Comparison of ENCODE assay signal across 15 mouse cellular contexts in genomic region chr15:68560654-68561053, GRCm38 (mm10).
A peak's percentile ranks its signal among the peaks of the same experiment; 100 is the strongest.
DNase-seq lines count a peak whose midpoint lies in the region; ATAC-seq and TF ChIP-seq lines count a peak whose summit lies in the region.
"Had no signal": no experiment of that assay in that cellular context is flagged by ENCODE, and none has a peak within 500 bp of the region (broad histone marks: within the 10 kb centered on the region; RNA-seq: fewer than 3 reads in every experiment).

No protein-coding gene starts in this region.

- ATAC-seq in limb, embryonic 13.5 days (ENCODE audit: low FRiP score, low read depth): peak; percentile 76; the same call in 1 of the 2 replicates
- peak; percentile 72 for ATAC-seq in limb, embryonic 14.5 days (ENCODE audit: low FRiP score, low read depth)
- no peak for ATAC-seq in intestine, embryonic 16.5 days

- peaks cover 11% of the 10 kb centered on the region; the same call in 1 of the 2 replicates for H3K4me1 ChIP-seq in limb, embryonic 13.5 days
- H3K4me1 ChIP-seq in limb, embryonic 10.5 days: no peaks in the 10 kb centered on the region
- H3K4me1 ChIP-seq in limb, embryonic 14.5 days (ENCODE audit: control insufficient read depth, insufficient read depth, low read length): no peaks in the 10 kb centered on the region
- H3K4me1 ChIP-seq in intestine, embryonic 16.5 days (ENCODE audit: control insufficient read depth, insufficient read depth, low read length): no peaks in the 10 kb centered on the region
- H3K4me1 ChIP-seq: liver, embryonic 13.5 days; neural tube, embryonic 12.5 days had no signal

- H3K27me3 ChIP-seq in limb, embryonic 13.5 days: no peaks in the 10 kb centered on the region
- no peaks in the 10 kb centered on the region for H3K27me3 ChIP-seq in limb, embryonic 10.5 days (ENCODE audit: low read depth, poor library complexity, severe bottlenecking)
- H3K27me3 ChIP-seq in limb, embryonic 14.5 days (ENCODE audit: control insufficient read depth, insufficient read depth, low read length): no peaks in the 10 kb centered on the region
- H3K27me3 ChIP-seq in intestine, embryonic 16.5 days (replicated peaks; ENCODE audit: control insufficient read depth, insufficient read depth, low read length): no peaks in the 10 kb centered on the region
- H3K27me3 ChIP-seq: liver, embryonic 13.5 days; neural tube, embryonic 12.5 days had no signal

- H3K9me3 ChIP-seq in limb, embryonic 13.5 days: no peaks in the 10 kb centered on the region
- H3K9me3 ChIP-seq in limb, embryonic 10.5 days (replicated peaks): no peaks in the 10 kb centered on the region
- H3K9me3 ChIP-seq in limb, embryonic 14.5 days (ENCODE audit: control insufficient read depth, low read length): no peaks in the 10 kb centered on the region
- no peaks in the 10 kb centered on the region for H3K9me3 ChIP-seq in intestine, embryonic 16.5 days (ENCODE audit: control insufficient read depth, low read length)
- H3K9me3 ChIP-seq: liver, embryonic 13.5 days; neural tube, embryonic 12.5 days had no signal

- no peaks in the 10 kb centered on the region for H3K36me3 ChIP-seq in limb, embryonic 13.5 days
- H3K36me3 ChIP-seq in limb, embryonic 10.5 days: no peaks in the 10 kb centered on the region
- H3K36me3 ChIP-seq in limb, embryonic 14.5 days (ENCODE audit: control insufficient read depth, insufficient read depth, low read length): no peaks in the 10 kb centered on the region
- no peaks in the 10 kb centered on the region for H3K36me3 ChIP-seq in intestine, embryonic 16.5 days (ENCODE audit: control insufficient read depth, insufficient read depth, low read length)
- H3K36me3 ChIP-seq: liver, embryonic 13.5 days; neural tube, embryonic 12.5 days had no signal

- no peak overlapping the region for H3K4me3 ChIP-seq in limb, embryonic 13.5 days
- no peak overlapping the region for H3K4me3 ChIP-seq in limb, embryonic 10.5 days
- H3K4me3 ChIP-seq in limb, embryonic 14.5 days (replicated peaks; ENCODE audit: low read length): no peak overlapping the region
- H3K4me3 ChIP-seq in intestine, embryonic 16.5 days (ENCODE audit: low read length): no peak overlapping the region
- H3K4me3 ChIP-seq: liver, embryonic 13.5 days; neural tube, embryonic 12.5 days had no signal

- TF ChIP-seq POLR2A in limb, embryonic 14.5 days (IDR thresholded peaks at IDR 0.05; ENCODE audit: borderline replicate concordance, extremely low read depth, insufficient read depth, insufficient read length): no peak

- DNase-seq in gastrocnemius, postnatal 10 days: peak; percentile 8
- no peak for DNase-seq in gastrocnemius, postnatal 25 days
- DNase-seq in limb, embryonic 10.5 days (ENCODE audit: low spot score): no peak
- DNase-seq in limb, embryonic 14.5 days (ENCODE audit: low spot score): peak; percentile 78
- DNase-seq in skeletal muscle tissue, adult 2 months (ENCODE audit: low read depth, low spot score): peak; percentile 5
- no peak for DNase-seq in spleen, postnatal 14 days (ENCODE audit: low spot score in 2 of 2)
- DNase-seq: adrenal gland, postnatal 14 days; cerebellum, postnatal 14 days; layer of hippocampus, postnatal 36 days; liver, embryonic 13.5 days; lung, postnatal 4 days; midbrain, embryonic 14.5 days had no signal

- 0 out of 2 replicates have a peak overlapping the region, but pooled peaks have one; percentile 4 for H3K4me2 ChIP-seq in limb, embryonic 13.5 days (replicated peaks)
- no peak overlapping the region for H3K4me2 ChIP-seq in limb, embryonic 14.5 days (replicated peaks; ENCODE audit: low read depth, low read length, severe bottlenecking)
- H3K4me2 ChIP-seq in intestine, embryonic 16.5 days (ENCODE audit: low read depth, low read length): no peak overlapping the region
- H3K4me2 ChIP-seq: liver, embryonic 13.5 days; neural tube, embryonic 12.5 days had no signal

- 43% methylated on average over 3 of the region's 3 CpGs for WGBS in limb, embryonic 13.5 days
- 87% methylated on average over 3 of the region's 3 CpGs for WGBS in limb, embryonic 10.5 days
- 47% methylated on average over 3 of the region's 3 CpGs for WGBS in limb, embryonic 14.5 days
- 69% methylated on average over 3 of the region's 3 CpGs for WGBS in intestine, embryonic 16.5 days

- no peak overlapping the region for H3K9ac ChIP-seq in limb, embryonic 13.5 days
- no peak overlapping the region for H3K9ac ChIP-seq in limb, embryonic 14.5 days (ENCODE audit: low read depth, low read length, severe bottlenecking)
- H3K9ac ChIP-seq in intestine, embryonic 16.5 days (ENCODE audit: low read depth, low read length): no peak overlapping the region
- H3K9ac ChIP-seq: liver, embryonic 13.5 days; neural tube, embryonic 12.5 days had no signal

- no peak overlapping the region for H3K27ac ChIP-seq in limb, embryonic 13.5 days
- H3K27ac ChIP-seq in limb, embryonic 10.5 days: no peak overlapping the region
- H3K27ac ChIP-seq in limb, embryonic 14.5 days (replicated peaks; ENCODE audit: low read depth, low read length): no peak overlapping the region
- H3K27ac ChIP-seq in intestine, embryonic 16.5 days (ENCODE audit: low read length): no peak overlapping the region
- H3K27ac ChIP-seq: liver, embryonic 13.5 days; neural tube, embryonic 12.5 days had no signal

Comparison
In these comparisons a context has a peak if more than half of its experiments do, and no peak if none do; other contexts are left out.
1. DNase-seq: peak in gastrocnemius, postnatal 10 days (single experiment), limb, embryonic 14.5 days (single experiment) and skeletal muscle tissue, adult 2 months (single experiment); none in gastrocnemius, postnatal 25 days (single experiment), limb, embryonic 10.5 days (single experiment) and spleen, postnatal 14 days (0 of 2).